Mouse (Mus musculus) ovary, adult 18-20 months (tissue): ENCODE results near the gene Tmem150b.

Experiments used
- DNase-seq: peaks from one replicate; pipeline ENCODE4 v3.0.0; 2022; ENCODE audit warnings: low spot score, mixed read lengths

Gene Tmem150b

GRCm38 (mm10) chr7:4731090-4731489, 6.0 kb upstream of the Tmem150b start:
- DNase-seq = no peak

GRCm38 (mm10) chr7:4724359-4724758, 690 bp downstream of the Tmem150b start:
- no peak for DNase-seq

DNA sequence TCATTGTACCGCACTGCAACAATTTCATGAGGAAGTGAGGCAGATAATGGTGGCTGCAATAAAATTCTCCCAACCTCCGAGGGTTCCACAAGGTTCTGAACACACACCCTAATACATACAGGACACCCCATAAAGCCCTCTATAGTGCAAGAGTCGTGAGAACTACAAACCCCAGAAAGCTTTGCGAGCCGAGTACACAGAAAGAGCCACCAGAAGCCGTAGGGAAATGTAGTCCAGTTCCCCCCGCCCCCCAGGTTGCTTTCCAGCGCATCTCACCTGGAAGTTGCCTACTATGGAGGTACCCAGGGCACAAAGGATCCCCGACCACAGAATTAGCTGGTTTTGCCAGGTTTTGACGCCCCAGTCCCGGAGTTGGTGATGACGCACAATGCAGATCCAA, 1.5 kb downstream of the Tmem150b start:
- DNase-seq = no peak

DNA sequence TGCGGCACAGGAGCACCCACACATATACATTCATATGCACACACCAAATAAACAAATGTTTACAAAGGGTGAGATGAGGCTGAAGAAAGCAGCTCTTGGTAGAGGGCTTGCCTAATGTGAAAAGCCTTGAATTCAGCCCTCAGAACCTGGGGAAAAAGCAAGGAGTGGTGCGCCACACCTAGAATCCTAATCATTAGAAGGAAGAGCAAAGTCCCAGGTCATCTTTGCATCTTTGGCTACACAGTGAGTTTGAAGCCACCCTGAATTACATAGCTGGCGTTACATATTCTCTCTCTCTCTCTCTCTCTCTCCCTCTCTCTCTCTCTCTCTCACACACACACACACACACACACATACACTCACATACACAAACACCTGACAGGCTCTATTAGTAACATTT, 5.8 kb downstream of the Tmem150b start:
- DNase-seq = no peak

DNA sequence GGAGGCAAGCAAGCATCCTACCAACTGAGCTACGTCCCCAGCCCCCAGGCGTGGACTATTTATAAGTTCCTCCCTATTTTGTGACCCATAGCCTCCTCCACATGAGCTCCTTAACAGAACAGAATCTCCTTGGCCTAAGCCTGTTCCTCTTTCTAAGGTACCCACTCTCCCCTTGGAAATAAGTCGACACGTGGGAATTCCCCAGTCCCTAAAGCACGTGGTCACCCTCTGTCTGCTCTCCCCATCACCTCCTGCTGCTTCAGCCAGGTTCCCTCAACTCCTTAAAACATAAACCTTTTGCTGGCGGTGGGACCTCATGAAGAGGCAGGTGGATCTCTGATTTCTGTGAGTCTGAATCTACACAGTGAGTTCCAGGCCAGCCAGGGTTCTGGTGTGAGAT, 8.1 kb downstream of the Tmem150b start:
- DNase-seq = no peak

DNA sequence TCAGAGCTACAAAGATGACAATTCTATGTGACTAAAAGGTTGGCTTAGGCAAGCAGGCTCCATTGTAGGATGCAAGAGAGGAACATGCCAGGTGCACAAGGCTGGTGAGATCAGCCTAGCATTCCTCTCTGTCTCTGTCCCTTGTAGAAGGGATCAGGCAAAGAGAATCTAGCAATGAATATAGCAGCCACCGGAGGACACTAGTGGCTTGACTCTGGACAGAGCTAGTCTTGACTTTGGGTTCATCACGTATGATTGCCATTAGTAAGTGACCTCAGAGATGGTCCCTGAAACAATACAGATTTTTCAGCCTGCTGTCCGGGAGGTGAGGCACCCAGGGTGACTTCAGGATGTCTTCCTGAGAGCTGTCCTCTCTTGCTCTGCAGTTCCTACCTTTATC, 12.5 kb downstream of the Tmem150b start:
- DNase-seq = no peak

GRCm38 (mm10) chr7:4705098-4705497, 20.0 kb downstream of the Tmem150b start:
- DNase-seq = no peak

DNA sequence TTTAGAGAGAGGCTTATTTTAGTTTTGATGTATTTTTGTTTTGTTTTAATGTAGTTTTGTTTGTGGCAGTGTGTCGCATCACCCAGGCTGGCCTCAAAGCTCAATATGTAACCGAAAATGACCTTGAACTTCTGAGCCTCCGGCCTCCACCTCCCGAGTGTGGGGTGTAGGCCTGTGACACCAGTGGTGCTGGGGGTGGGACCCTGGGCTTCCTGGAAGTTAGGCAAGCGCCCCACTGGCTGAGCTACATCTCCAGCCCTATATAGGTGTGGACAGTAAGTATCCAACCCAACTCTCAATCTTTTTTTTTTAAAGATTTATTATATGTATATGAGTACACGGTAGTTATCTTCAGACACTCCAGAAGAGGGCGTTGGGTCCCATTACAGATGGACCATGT, 21.9 kb downstream of the Tmem150b start:
- DNase-seq = no peak

DNA sequence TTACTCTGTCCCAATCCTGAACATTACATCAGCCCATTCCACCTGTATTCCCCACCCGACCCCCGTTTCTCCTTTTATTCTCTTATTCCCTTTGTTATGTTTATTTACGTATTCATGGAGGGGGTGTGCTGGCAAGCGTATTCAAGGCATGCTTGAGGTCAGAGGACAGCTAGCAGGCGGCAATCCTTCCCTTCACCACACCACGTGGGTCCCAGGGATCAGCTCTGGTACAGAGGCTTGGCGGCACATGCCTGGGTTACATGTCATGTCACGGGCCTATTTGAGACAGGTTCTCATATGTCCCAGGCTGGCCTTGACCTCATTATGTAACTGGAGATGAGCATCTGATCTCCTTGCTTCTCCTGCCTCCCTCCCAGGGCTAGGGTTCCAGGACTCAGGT, 22.7 kb downstream of the Tmem150b start:
- no peak for DNase-seq

DNA sequence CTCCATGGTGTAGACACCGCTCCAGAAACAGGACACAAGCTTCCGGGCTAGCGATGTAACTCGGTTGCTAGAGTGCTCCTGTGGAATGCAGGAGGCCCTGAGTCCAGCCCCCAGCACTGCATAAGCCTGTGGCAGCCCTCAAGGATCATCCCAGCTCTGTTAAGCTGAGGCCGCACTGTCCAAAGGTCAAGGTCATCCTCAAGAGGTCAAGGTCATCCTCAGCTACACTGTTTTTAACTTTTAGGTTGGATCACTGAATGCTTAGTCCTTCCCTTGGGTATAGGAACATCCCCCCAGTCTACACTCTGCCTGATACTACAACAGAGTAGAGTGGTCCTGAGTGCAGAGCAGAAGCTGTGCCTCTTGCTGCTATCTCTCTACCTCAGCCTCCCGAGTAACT, 32.0 kb downstream of the Tmem150b start:
- DNase-seq = no peak

DNA sequence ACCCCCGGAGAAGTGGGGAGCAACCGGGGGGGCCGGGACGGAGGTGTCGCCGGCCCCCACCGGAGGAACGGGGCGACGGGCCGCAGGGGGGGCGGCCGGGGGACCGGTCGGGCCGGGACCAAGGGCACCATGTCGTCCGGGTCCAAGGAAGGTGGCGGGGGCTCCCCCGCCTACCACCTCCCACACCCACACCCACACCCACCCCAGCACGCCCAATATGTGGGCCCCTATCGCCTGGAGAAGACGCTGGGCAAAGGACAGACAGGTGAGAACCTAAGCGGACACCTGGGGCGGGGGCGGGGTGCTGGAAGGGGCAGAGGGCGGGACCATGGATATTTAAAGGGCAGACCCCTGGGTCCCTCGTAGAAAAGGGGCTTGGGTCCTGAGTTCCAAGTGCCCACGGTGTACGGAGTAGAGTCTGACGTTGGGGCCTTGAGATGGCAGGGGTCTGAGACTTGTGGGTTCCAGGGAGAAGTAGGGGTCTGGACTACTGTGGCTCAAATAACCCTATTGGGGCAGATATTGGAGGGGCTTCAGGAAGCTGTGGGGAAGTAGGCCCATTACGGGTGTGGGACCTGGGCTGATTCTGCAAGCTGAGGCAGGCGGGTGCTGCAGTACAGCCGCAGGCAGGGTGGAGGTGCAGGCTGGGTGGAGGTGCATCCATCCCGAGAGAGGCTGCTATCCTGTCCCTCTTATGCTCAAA, 33.9 kb downstream of the Tmem150b start:
- no peak for DNase-seq

GRCm38 (mm10) chr7:4690387-4690786, 34.7 kb downstream of the Tmem150b start, which contains the start of gene Brsk1:
Gene Brsk1, plus strand, starts transcription at chr7:4690604.
- peak; percentile 32 for DNase-seq

DNA sequence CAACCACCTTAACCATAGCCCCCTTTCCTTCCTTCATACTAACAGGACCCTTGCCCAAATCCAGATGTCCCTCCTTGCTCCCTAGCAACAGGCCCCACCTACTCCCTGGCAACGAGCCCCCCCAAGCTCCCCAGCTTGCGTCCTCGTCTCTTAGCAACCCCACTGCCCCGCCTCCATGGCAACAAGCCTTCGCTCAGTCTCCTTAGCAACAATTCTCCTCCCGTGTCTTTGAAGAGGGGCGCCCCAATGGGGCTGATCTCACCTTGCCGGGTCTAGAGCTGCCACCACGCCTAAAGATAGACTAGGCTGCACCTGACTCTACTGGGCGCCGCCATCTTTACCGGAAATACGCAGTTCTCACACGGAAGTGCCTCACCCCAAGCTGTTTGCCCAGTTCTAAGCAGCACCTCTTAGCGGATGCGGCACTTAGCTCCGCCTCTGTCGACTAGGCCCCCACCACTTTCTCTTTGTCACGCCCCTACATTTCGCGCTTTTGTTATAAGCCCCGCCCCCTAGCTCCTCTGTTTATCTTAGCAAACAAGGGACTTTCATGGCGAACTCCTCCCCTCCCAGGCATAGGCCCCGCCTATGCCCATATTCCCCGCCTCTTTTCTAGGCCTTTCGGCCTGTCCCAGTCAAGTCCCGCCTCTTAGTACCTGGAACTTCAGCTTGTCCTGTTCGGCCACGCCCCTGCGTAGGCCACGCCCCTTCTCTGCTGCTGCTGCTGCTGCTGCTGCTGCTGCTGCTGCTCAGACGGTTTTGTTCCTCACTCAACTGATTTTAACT, 40.2 kb downstream of the Tmem150b start, which contains the start of gene Hspbp1:
Hspbp1 (minus strand) TSS at position 437 of the 786 bp plus-strand sequence.
- peak; percentile 94 for DNase-seq

DNA sequence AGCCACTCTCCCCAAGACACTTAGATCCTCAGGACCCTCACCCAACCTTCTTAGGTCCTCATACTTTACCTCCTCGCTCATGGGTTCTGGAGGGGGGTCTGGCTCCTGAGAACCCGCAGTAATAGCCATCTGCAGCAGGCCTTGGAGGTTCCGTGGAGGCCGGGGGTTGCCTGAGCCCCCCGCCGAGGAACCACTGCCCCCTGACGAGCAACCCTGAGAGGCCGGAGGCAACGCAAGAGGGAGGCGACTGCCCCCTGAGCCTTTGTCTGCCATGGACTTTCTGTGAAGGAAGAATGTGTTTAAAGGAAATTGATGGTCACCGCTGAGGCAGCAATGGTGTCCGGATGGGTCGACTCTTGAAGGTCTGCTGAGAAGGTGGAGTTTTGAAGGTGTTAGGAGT, 40.8 kb downstream of the Tmem150b start:
- no peak for DNase-seq

DNA sequence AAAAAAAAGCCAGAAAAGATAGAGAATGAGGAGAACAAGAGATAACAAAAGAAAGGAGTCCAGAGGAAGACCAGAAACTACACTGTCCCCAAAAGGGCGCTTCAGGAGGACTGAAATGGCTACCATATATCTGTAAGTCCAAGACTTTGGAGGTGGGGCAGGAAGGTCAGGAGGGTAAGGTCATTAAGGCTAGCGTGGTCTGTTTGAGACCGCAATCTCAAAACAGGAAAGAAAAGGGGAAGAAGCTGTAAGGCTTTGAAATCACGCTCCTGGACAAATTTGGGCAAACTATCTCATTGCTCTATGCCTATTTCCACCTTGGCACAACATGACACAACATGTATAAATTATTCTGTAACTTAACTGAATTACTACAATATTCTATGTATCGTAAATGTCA, 41.7 kb downstream of the Tmem150b start:
- DNase-seq = no peak

DNA sequence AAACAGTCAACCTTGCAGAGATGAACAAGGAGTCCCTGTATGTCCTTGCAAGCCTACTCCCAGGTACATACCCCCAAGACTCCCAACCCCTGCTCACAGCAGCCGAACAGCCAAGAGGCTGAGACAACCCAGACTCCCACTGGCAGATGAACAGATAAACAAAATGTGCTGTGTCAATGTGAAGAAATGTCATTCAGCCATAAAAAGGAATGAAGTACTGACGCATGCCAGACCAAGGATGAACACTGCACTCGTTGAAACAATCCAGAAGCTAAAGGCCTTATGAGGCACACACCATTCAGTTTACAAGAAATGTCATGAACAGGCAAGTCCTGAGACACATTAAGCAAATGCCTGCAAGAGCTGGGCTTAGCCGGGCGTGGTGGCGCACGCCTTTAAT, 49.8 kb downstream of the Tmem150b start:
- no peak for DNase-seq

- no peak for DNase-seq
Observed at GRCm38 (mm10) chr7:4674114-4674731, 50.8 kb downstream of the Tmem150b start.

- DNase-seq = no peak
Observed at GRCm38 (mm10) chr7:4671956-4672355, 53.1 kb downstream of the Tmem150b start.

GRCm38 (mm10) chr7:4670655-4671255, 54.3 kb downstream of the Tmem150b start:
- DNase-seq = no peak

GRCm38 (mm10) chr7:4669156-4669555, 55.9 kb downstream of the Tmem150b start:
- DNase-seq = no peak

GRCm38 (mm10) chr7:4668506-4668905, 56.5 kb downstream of the Tmem150b start:
- DNase-seq = no peak

GRCm38 (mm10) chr7:4666871-4667270, 58.2 kb downstream of the Tmem150b start:
- DNase-seq = no peak

DNA sequence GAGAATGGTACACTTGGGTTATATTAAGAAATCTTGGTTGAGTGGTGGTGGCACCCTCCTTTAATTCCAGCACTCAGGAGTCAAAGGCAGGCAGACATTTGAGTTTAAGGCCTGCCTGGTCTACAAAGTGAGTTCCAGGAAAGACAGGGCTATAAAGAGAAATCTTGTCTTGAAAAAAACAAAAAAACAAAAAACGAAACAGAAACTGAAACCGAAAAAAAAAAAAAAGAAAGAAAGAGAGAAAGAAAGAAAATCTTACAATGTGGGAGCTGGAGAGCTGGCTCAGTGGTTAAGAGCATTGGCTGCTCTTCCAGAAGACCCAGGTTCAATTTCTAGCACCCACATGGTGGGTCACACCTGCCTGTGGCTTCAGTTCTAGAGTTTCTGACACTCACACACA, 61.3 kb downstream of the Tmem150b start:
- no peak for DNase-seq
